Mouse (Mus musculus) spleen, adult 2 months (tissue): Measurements from ENCODE around the gene Aadat.

Experiments used
- CTCF ChIP-seq: fragments of 200-500 bp; IDR thresholded peaks from 2 replicates; pipeline ENCODE4 v1.5.1; 2011; ENCODE audit warnings: mild to moderate bottlenecking, inconsistent platforms; ENCODE audit not compliant: insufficient read depth, insufficient read length, insufficient replicate concordance; ENCODE audit errors: extremely low read depth
- POLR2A ChIP-seq: fragments of 200-500 bp; IDR thresholded peaks from 2 replicates; pipeline ENCODE4 v1.6.1; 2011; ENCODE audit warnings: low read depth, low read length, inconsistent platforms

DNA sequence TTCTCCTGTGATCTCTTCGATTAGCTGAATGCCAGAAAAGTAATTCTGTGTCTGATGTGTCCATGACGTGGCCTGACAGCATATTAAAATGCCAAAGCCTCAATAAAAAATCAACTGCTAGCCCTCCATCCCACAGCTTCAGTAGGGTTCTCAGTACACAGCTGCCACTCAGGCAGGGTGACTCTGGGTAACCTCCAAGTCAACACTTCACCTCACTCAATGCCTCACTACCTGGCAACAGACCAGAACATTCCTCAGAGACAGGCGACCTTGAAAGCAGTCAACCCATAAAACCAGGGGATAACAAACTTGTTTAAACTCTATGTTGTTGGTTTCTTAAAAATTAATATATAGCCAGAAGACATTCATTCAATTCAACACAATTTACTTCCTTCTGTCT lies 13.3 kb upstream of the Aadat start:
- TF ChIP-seq CTCF (no peak), POLR2A (no peak)
